Mouse (Mus musculus) spleen, adult 2 months (tissue): ENCODE data around the gene Iqsec2.

Source experiments
- CTCF ChIP-seq: fragments of 200-500 bp; IDR thresholded peaks from 2 replicates; pipeline ENCODE4 v1.5.1; 2011; ENCODE audit warnings: mild to moderate bottlenecking, inconsistent platforms; ENCODE audit not compliant: insufficient read depth, insufficient read length, insufficient replicate concordance; ENCODE audit errors: extremely low read depth
- POLR2A ChIP-seq: fragments of 200-500 bp; IDR thresholded peaks from 2 replicates; pipeline ENCODE4 v1.6.1; 2011; ENCODE audit warnings: low read depth, low read length, inconsistent platforms

- TF ChIP-seq CTCF (no peak), POLR2A (no peak)
These were observed at the start of gene Iqsec2 for GRCm38 (mm10) chrX:152143941-152144741.
